Mouse (Mus musculus) thymus, postnatal 4 days (tissue): Measurements from ENCODE around the gene Atp8a1.
"Not testable (repeated sequence)": the region's sequence is repeated elsewhere in the genome, so short reads cannot be mapped to it uniquely, and the experiment has no call there.

Source experiments
- DNase-seq: peaks from one replicate; pipeline ENCODE4 v3.0.0; 2021

Atp8a1 gene

GRCm38 (mm10) chr5:67826278-67826677 is 21.0 kb downstream of the Atp8a1 start:
- DNase-seq: no peak

GRCm38 (mm10) chr5:67824600-67824999 is 22.6 kb downstream of the Atp8a1 start:
- DNase-seq: no peak

- no peak for DNase-seq
Observed at GRCm38 (mm10) chr5:67823771-67824170, 23.5 kb downstream of the Atp8a1 start.

GRCm38 (mm10) chr5:67822619-67823018 is 24.6 kb downstream of the Atp8a1 start:
- DNase-seq: no peak

GRCm38 (mm10) chr5:67821987-67822401 is 25.2 kb downstream of the Atp8a1 start:
- no peak for DNase-seq

- no peak for DNase-seq
Observed at GRCm38 (mm10) chr5:67821185-67821584, 26.0 kb downstream of the Atp8a1 start.

GRCm38 (mm10) chr5:67819451-67819850 is 27.8 kb downstream of the Atp8a1 start:
- no peak for DNase-seq

GRCm38 (mm10) chr5:67815572-67816325 is 31.5 kb downstream of the Atp8a1 start:
- no peak for DNase-seq

- not testable (repeated sequence) for DNase-seq
Observed at GRCm38 (mm10) chr5:67815060-67815459, 32.2 kb downstream of the Atp8a1 start.

GRCm38 (mm10) chr5:67814437-67814965 is 32.7 kb downstream of the Atp8a1 start:
- no peak for DNase-seq

GRCm38 (mm10) chr5:67813334-67813733 is 33.9 kb downstream of the Atp8a1 start:
- no peak for DNase-seq

- DNase-seq: no peak
Observed at GRCm38 (mm10) chr5:67802174-67803030, 44.8 kb downstream of the Atp8a1 start.

- DNase-seq: no peak
Observed at GRCm38 (mm10) chr5:67800801-67801200, 46.4 kb downstream of the Atp8a1 start.

GRCm38 (mm10) chr5:67799785-67800184 is 47.4 kb downstream of the Atp8a1 start:
- no peak for DNase-seq

GRCm38 (mm10) chr5:67798348-67798747 is 48.9 kb downstream of the Atp8a1 start:
- DNase-seq: no peak

GRCm38 (mm10) chr5:67797006-67797958 is 50.0 kb downstream of the Atp8a1 start:
- no peak for DNase-seq

GRCm38 (mm10) chr5:67794129-67794800 is 53.0 kb downstream of the Atp8a1 start:
- DNase-seq: no peak

GRCm38 (mm10) chr5:67782775-67783174 is 64.5 kb downstream of the Atp8a1 start:
- no peak for DNase-seq

- no peak for DNase-seq
Observed at GRCm38 (mm10) chr5:67778026-67778425, 69.2 kb downstream of the Atp8a1 start.

GRCm38 (mm10) chr5:67774186-67774585 is 73.0 kb downstream of the Atp8a1 start:
- DNase-seq: no peak

- DNase-seq: no peak
Observed at GRCm38 (mm10) chr5:67768708-67769107, 78.5 kb downstream of the Atp8a1 start.

- DNase-seq: no peak
Observed at GRCm38 (mm10) chr5:67764798-67765197, 82.4 kb downstream of the Atp8a1 start.
